Mouse (Mus musculus): Measurements from ENCODE around the gene Catsper3.

Catsper3 gene

GRCm38 (mm10) chr13:55826796-55827678, 42.7 kb downstream of the Catsper3 start:
- DNase-seq (ENCODE audit: low read depth, low spot score), result no peak

GRCm38 (mm10) chr13:55827679-55828140, 43.3 kb downstream of the Catsper3 start:
- DNase-seq (ENCODE audit: low read depth, low spot score), result no peak

GRCm38 (mm10) chr13:55828141-55829017, 44.0 kb downstream of the Catsper3 start:
- DNase-seq (ENCODE audit: low read depth, low spot score), result no peak

- DNase-seq (ENCODE audit: low read depth, low spot score), result no peak
Measured at GRCm38 (mm10) chr13:55829018-55829655, 44.8 kb downstream of the Catsper3 start.

GRCm38 (mm10) chr13:55830081-55830832, 45.9 kb downstream of the Catsper3 start:
- no peak for DNase-seq (ENCODE audit: low read depth, low spot score)

GRCm38 (mm10) chr13:55830833-55831721, 46.7 kb downstream of the Catsper3 start:
- DNase-seq (ENCODE audit: low read depth, low spot score), result no peak

GRCm38 (mm10) chr13:55831722-55832160, 47.4 kb downstream of the Catsper3 start:
- DNase-seq (ENCODE audit: low read depth, low spot score), result no peak

- DNase-seq (ENCODE audit: low read depth, low spot score), result no peak
Measured at GRCm38 (mm10) chr13:55832602-55833001, 48.2 kb downstream of the Catsper3 start.

GRCm38 (mm10) chr13:55833921-55834320, 49.6 kb downstream of the Catsper3 start:
- DNase-seq (ENCODE audit: low read depth, low spot score), result no peak

GRCm38 (mm10) chr13:55834667-55835066, 50.3 kb downstream of the Catsper3 start:
- DNase-seq (ENCODE audit: low read depth, low spot score), result no peak

- DNase-seq (ENCODE audit: low read depth, low spot score), result no peak
Measured at GRCm38 (mm10) chr13:55835548-55836097, 51.3 kb downstream of the Catsper3 start.

GRCm38 (mm10) chr13:55836142-55836625, 51.8 kb downstream of the Catsper3 start, which contains the start of gene Pitx1:
TSS of gene Pitx1 (minus strand) at chr13:55836192.
- DNase-seq (ENCODE audit: low read depth, low spot score), result no peak

- no peak for DNase-seq (ENCODE audit: low read depth, low spot score)
Measured at GRCm38 (mm10) chr13:55836786-55837780, 52.7 kb downstream of the Catsper3 start.

- no peak for DNase-seq (ENCODE audit: low read depth, low spot score)
Measured at GRCm38 (mm10) chr13:55840223-55840622, 55.9 kb downstream of the Catsper3 start.

GRCm38 (mm10) chr13:55843700-55844099, 59.3 kb downstream of the Catsper3 start:
- DNase-seq (ENCODE audit: low read depth, low spot score), result no peak

GRCm38 (mm10) chr13:55847805-55848204, 63.4 kb downstream of the Catsper3 start:
- DNase-seq (ENCODE audit: low read depth, low spot score), result no peak

GRCm38 (mm10) chr13:55848604-55849190, 64.3 kb downstream of the Catsper3 start:
- DNase-seq (ENCODE audit: low read depth, low spot score), result no peak

- no peak for DNase-seq (ENCODE audit: low read depth, low spot score)
Measured at GRCm38 (mm10) chr13:55850726-55851125, 66.4 kb downstream of the Catsper3 start.
